In genomic region chr11:51649889-51650199, GRCm38 (mm10) we compare ENCODE assay signal across 8 mouse cellular contexts. TPM values are rescaled to one million over a fixed set of nuclear protein-coding genes. Genes with fewer than 3 reads are reported as not detected.
A peak's percentile ranks its signal among the peaks of the same experiment; 100 is the strongest.
DNase-seq lines count a peak whose midpoint lies in the region; ATAC-seq and TF ChIP-seq lines count a peak whose summit lies in the region.

No protein-coding gene starts in this region.

- H3K4me1 ChIP-seq in MEL (ENCODE audit: control insufficient read depth in 1 of 2, insufficient read depth in 2 of 2, low read length in 2 of 2) = peaks cover 1 to 2% of the 10 kb centered on the region in 2 experiments; a peak in 1 of 4 replicates
- H3K4me1 ChIP-seq in forebrain, embryonic 16.5 days (replicated peaks; ENCODE audit: control insufficient read depth, insufficient read depth, low read length) = peaks cover 16% of the 10 kb centered on the region
- H3K4me1 ChIP-seq in liver, embryonic 15.5 days (replicated peaks) = peaks cover 30% of the 10 kb centered on the region

- no peak overlapping the region for H3K27ac ChIP-seq in MEL (ENCODE audit: control insufficient read depth, low read depth, low read length)
- no peak overlapping the region for H3K27ac ChIP-seq in forebrain, embryonic 16.5 days (ENCODE audit: low read length)
- no peak overlapping the region for H3K27ac ChIP-seq in liver, embryonic 15.5 days (replicated peaks)

- H3K79me2 ChIP-seq in MEL (ENCODE audit: control insufficient read depth, insufficient read depth, low read length, poor library complexity) = peaks cover 3% of the 10 kb centered on the region; the same call in 1 of the 2 replicates

- no peaks in the 10 kb centered on the region for H3K9me3 ChIP-seq in MEL (replicated peaks; ENCODE audit: insufficient read depth, low read length)
- no peaks in the 10 kb centered on the region for H3K9me3 ChIP-seq in forebrain, embryonic 16.5 days (ENCODE audit: control insufficient read depth, low read length)
- no peaks in the 10 kb centered on the region for H3K9me3 ChIP-seq in liver, embryonic 15.5 days (replicated peaks)

- peak; percentile 24 for DNase-seq in kidney, adult 18-20 months
- no peak for DNase-seq in kidney, postnatal 36 days
- DNase-seq in MEL (ENCODE audit: low read depth, low spot score) = peak; percentile 60
- peak; percentile 15 for DNase-seq in retina, postnatal 1 day
- no peak for DNase-seq in spleen, postnatal 36 days (ENCODE audit: low spot score in 2 of 2)
- DNase-seq in urinary bladder, postnatal 10 days (ENCODE audit: low spot score) = no peak

- no peak for ATAC-seq in forebrain, embryonic 16.5 days
- no peak for ATAC-seq in liver, embryonic 15.5 days (ENCODE audit: insufficient read depth)

- TF ChIP-seq EP300 in MEL (IDR thresholded peaks at IDR 0.05; ENCODE audit: low read depth in 1 of 2, low read length in 2 of 2) = no peak

- peak overlapping the region; percentile 72 to 92 for H3K4me3 ChIP-seq in MEL (ENCODE audit: control insufficient read depth in 1 of 2, insufficient read depth in 1 of 2, low read depth in 2 of 2, low read length in 2 of 2)
- H3K4me3 ChIP-seq in forebrain, embryonic 16.5 days (replicated peaks; ENCODE audit: low read length) = peak overlapping the region; percentile 54
- H3K4me3 ChIP-seq in liver, embryonic 15.5 days (replicated peaks) = peak overlapping the region; percentile 61

- H3K27me3 ChIP-seq in MEL (ENCODE audit: control insufficient read depth in 1 of 2, insufficient read depth in 2 of 2, low read length in 2 of 2) = no peaks in the 10 kb centered on the region
- peaks cover 2% of the 10 kb centered on the region; the same call in 1 of the 2 replicates for H3K27me3 ChIP-seq in forebrain, embryonic 16.5 days (replicated peaks; ENCODE audit: control insufficient read depth, insufficient read depth, low read length)
- peaks cover 70% of the 10 kb centered on the region for H3K27me3 ChIP-seq in liver, embryonic 15.5 days

- TF ChIP-seq CTCF in MEL (IDR thresholded peaks at IDR 0.05 in 2 of 3, conservative IDR thresholded peaks at IDR 0.05 in 1 of 3; ENCODE audit: control insufficient read depth in 1 of 3, insufficient read depth in 1 of 3, low read depth in 2 of 3, low read length in 3 of 3, poor library complexity in 1 of 3, severe bottlenecking in 1 of 3) = no peak

- 2% methylated on average over 7 of the region's 7 CpGs for WGBS in forebrain, embryonic 16.5 days
- WGBS in liver, embryonic 15.5 days (ENCODE audit: insufficient replicate concordance) = 2% methylated on average over 7 of the region's 7 CpGs

- TF ChIP-seq POLR2A in MEL (IDR thresholded peaks at IDR 0.05; ENCODE audit: control insufficient read depth in 1 of 2, insufficient read depth in 1 of 2, low read depth in 1 of 2, low read length in 2 of 2, poor library complexity in 1 of 2) = no peak

- H3K4me2 ChIP-seq in forebrain, embryonic 16.5 days (ENCODE audit: low read length) = peak overlapping the region; percentile 91
- peak overlapping the region; percentile 76 for H3K4me2 ChIP-seq in liver, embryonic 15.5 days

- TF ChIP-seq RAD21 in MEL (IDR thresholded peaks at IDR 0.05; ENCODE audit: low read depth, low read length) = no peak

- no peaks in the 10 kb centered on the region for H3K36me3 ChIP-seq in MEL (ENCODE audit: control insufficient read depth in 1 of 2, insufficient read depth in 2 of 2, low read length in 2 of 2)
- H3K36me3 ChIP-seq in forebrain, embryonic 16.5 days (ENCODE audit: control insufficient read depth, insufficient read depth) = no peaks in the 10 kb centered on the region
- no peaks in the 10 kb centered on the region for H3K36me3 ChIP-seq in liver, embryonic 15.5 days (replicated peaks)

- H3K9ac ChIP-seq in MEL (ENCODE audit: control insufficient read depth, low read depth, low read length, poor library complexity, severe bottlenecking) = peak overlapping the region; percentile 82
- H3K9ac ChIP-seq in forebrain, embryonic 16.5 days (replicated peaks; ENCODE audit: low read depth, low read length) = peak overlapping the region; percentile 70
- H3K9ac ChIP-seq in liver, embryonic 15.5 days = peak overlapping the region; percentile 49; the same call in 1 of the 2 replicates

TF ChIP-seq in MEL, 35 proteins besides CTCF, POLR2A, EP300 and RAD21:
- TF ChIP-seq JUND (IDR thresholded peaks at IDR 0.05; ENCODE audit: low read depth, low read length) = no peak
- TF ChIP-seq MYC (IDR thresholded peaks at IDR 0.05; ENCODE audit: low read depth, low read length) = no peak
- TF ChIP-seq SIN3A (IDR thresholded peaks at IDR 0.05; ENCODE audit: low read length) = no peak
- no peak for TF ChIP-seq ETS1 (IDR thresholded peaks at IDR 0.05; ENCODE audit: low read depth, low read length)
- no peak for TF ChIP-seq SMC3 (IDR thresholded peaks at IDR 0.05; ENCODE audit: low read depth, low read length)
- TF ChIP-seq MXI1 (IDR thresholded peaks at IDR 0.05; ENCODE audit: low read depth, low read length) = no peak
- no peak for TF ChIP-seq E2F4 (IDR thresholded peaks at IDR 0.05; ENCODE audit: borderline replicate concordance, low read depth, low read length)
- no peak for TF ChIP-seq ZKSCAN1 (IDR thresholded peaks at IDR 0.05; ENCODE audit: low read depth, low read length)
- no peak for TF ChIP-seq RCOR1 (IDR thresholded peaks at IDR 0.05; ENCODE audit: low read depth, low read length)
- TF ChIP-seq MEF2A (IDR thresholded peaks at IDR 0.05; ENCODE audit: extremely low read depth, insufficient replicate concordance, low read depth, low read length, poor library complexity, severe bottlenecking) = no peak
- TF ChIP-seq MAX (IDR thresholded peaks at IDR 0.05; ENCODE audit: low read length) = no peak
- TF ChIP-seq ZC3H11A (IDR thresholded peaks at IDR 0.05; ENCODE audit: low read depth, low read length) = no peak
- TF ChIP-seq MAZ (IDR thresholded peaks at IDR 0.05; ENCODE audit: low read depth, low read length) = no peak
- TF ChIP-seq UBTF (IDR thresholded peaks at IDR 0.05; ENCODE audit: borderline replicate concordance, insufficient read depth, low read depth, low read length) = no peak
- no peak for TF ChIP-seq ZMIZ1 (IDR thresholded peaks at IDR 0.05; ENCODE audit: low read depth, low read length)

RNA-seq across cellular contexts. Expression of gene N4bp3, which starts 0.8 kb away (rescaled TPM):
- total RNA-seq in MEL (2012; rRNA removed) = 6.9 and 7.1 TPM in 2 replicates
- 10 to 100 TPM in 1 of 2 experiments, not detected in 1; 11.5 TPM for polyA plus RNA-seq in MEL (2012; ENCODE audit: insufficient read depth in 1 of 2, insufficient read length in 2 of 2, low read depth in 1 of 2, low replicate concordance in 2 of 2, missing spikeins in 1 of 2)
- 10.2 and 12.9 TPM in 2 replicates for polyA plus RNA-seq in forebrain, embryonic 16.5 days (2015; fragmentation: Nextera tagmentation; extraction: Ambion mirVana)
- 2.9 TPM in 2 replicates for polyA plus RNA-seq in liver, embryonic 15.5 days (2015; fragmentation: Nextera tagmentation; extraction: Ambion mirVana)

RNA-seq across cellular contexts. Expression of gene D930048N14Rik, which starts 0.9 kb away (rescaled TPM):
- 0.39 and 0.56 TPM in 2 replicates for total RNA-seq in MEL (2012; rRNA removed)
- polyA plus RNA-seq in MEL (2012; ENCODE audit: insufficient read depth in 1 of 2, insufficient read length in 2 of 2, low read depth in 1 of 2, low replicate concordance in 2 of 2, missing spikeins in 1 of 2) = 1 to 10 TPM in 1 of 2 experiments, not detected in 1; 2.1 TPM
- 0.58 and 0.70 TPM in 2 replicates for polyA plus RNA-seq in forebrain, embryonic 16.5 days (2015; fragmentation: Nextera tagmentation; extraction: Ambion mirVana)
- 0.36 and 0.60 TPM in 2 replicates for polyA plus RNA-seq in liver, embryonic 15.5 days (2015; fragmentation: Nextera tagmentation; extraction: Ambion mirVana)

RNA-seq across cellular contexts. Expression of gene Rmnd5b, which starts 14.1 kb away (rescaled TPM):
- 52.5 and 55.1 TPM in 2 replicates for total RNA-seq in MEL (2012; rRNA removed)
- polyA plus RNA-seq in MEL (2012; ENCODE audit: insufficient read depth in 1 of 2, insufficient read length in 2 of 2, low read depth in 1 of 2, low replicate concordance in 2 of 2, missing spikeins in 1 of 2) = 10 to 100 TPM in 1 of 2 experiments, not detected in 1; 63.0 TPM
- polyA plus RNA-seq in forebrain, embryonic 16.5 days (2015; fragmentation: Nextera tagmentation; extraction: Ambion mirVana) = 80.9 and 85.6 TPM in 2 replicates
- 20.0 and 21.1 TPM in 2 replicates for polyA plus RNA-seq in liver, embryonic 15.5 days (2015; fragmentation: Nextera tagmentation; extraction: Ambion mirVana)

RNA-seq across cellular contexts. Expression of gene Nhp2, which starts 30.3 kb away (rescaled TPM):
- total RNA-seq in MEL (2012; rRNA removed) = 588 and 649 TPM in 2 replicates
- 1,000 to 10,000 TPM in 1 of 2 experiments, 100 to 1,000 TPM in 1; 739 to 6,489 TPM for polyA plus RNA-seq in MEL (2012; ENCODE audit: insufficient read depth in 1 of 2, insufficient read length in 2 of 2, low read depth in 1 of 2, low replicate concordance in 2 of 2, missing spikeins in 1 of 2)
- 94.1 and 97.9 TPM in 2 replicates for polyA plus RNA-seq in forebrain, embryonic 16.5 days (2015; fragmentation: Nextera tagmentation; extraction: Ambion mirVana)
- polyA plus RNA-seq in liver, embryonic 15.5 days (2015; fragmentation: Nextera tagmentation; extraction: Ambion mirVana) = 92.3 and 95.6 TPM in 2 replicates

RNA-seq across cellular contexts. Expression of gene 0610009B22Rik, which starts 38.8 kb away (rescaled TPM):
- total RNA-seq in MEL (2012; rRNA removed) = 37.3 and 37.7 TPM in 2 replicates
- polyA plus RNA-seq in MEL (2012; ENCODE audit: insufficient read depth in 1 of 2, insufficient read length in 2 of 2, low read depth in 1 of 2, low replicate concordance in 2 of 2, missing spikeins in 1 of 2) = 10 to 100 TPM in 1 of 2 experiments, not detected in 1; 24.4 TPM
- 82.5 and 107 TPM in 2 replicates for polyA plus RNA-seq in forebrain, embryonic 16.5 days (2015; fragmentation: Nextera tagmentation; extraction: Ambion mirVana)
- 29.4 and 35.2 TPM in 2 replicates for polyA plus RNA-seq in liver, embryonic 15.5 days (2015; fragmentation: Nextera tagmentation; extraction: Ambion mirVana)

Comparison
In these comparisons a context has a peak if more than half of its experiments do, and no peak if none do; other contexts are left out.
1. DNase-seq: peak in kidney, adult 18-20 months (single experiment), MEL (single experiment) and retina, postnatal 1 day (single experiment); none in kidney, postnatal 36 days (0 of 2), spleen, postnatal 36 days (0 of 2) and urinary bladder, postnatal 10 days (single experiment).
2. Peak in every context shown above with its lines, with median percentiles within 50 percentile points of each other: H3K4me3 ChIP-seq and H3K9ac ChIP-seq.